Mouse (Mus musculus): ENCODE results near the gene Siah1b. TPM values are rescaled to one million over a fixed set of nuclear protein-coding genes. Genes with fewer than 3 reads are reported as not detected.

Siah1b gene
- polyA plus RNA-seq, 1 experiment from 2014 or later, result 19.1 TPM

Other genes with a start within 250 kb of the Siah1b start
- 120 and 123 TPM in 2 replicates for gene Ap1s2, start 167.5 kb downstream of the Siah1b start, polyA plus RNA-seq (2015; fragmentation: Nextera tagmentation; extraction: Ambion mirVana)
- 54.6 and 56.5 TPM in 2 replicates for gene Zrsr2, start 117.8 kb downstream of the Siah1b start, polyA plus RNA-seq (2015; fragmentation: Nextera tagmentation; extraction: Ambion mirVana)
- 0.49 and 0.96 TPM in 2 replicates for gene Car5b, start 48.5 kb downstream of the Siah1b start, polyA plus RNA-seq (2015; fragmentation: Nextera tagmentation; extraction: Ambion mirVana)
- 0.12 and 0.23 TPM in 2 replicates for gene Cltrn, start 12.3 kb upstream of the Siah1b start, polyA plus RNA-seq (2015; fragmentation: Nextera tagmentation; extraction: Ambion mirVana)
- gene Ace2, start 62.8 kb upstream of the Siah1b start, polyA plus RNA-seq (2015; fragmentation: Nextera tagmentation; extraction: Ambion mirVana), result 0.43 and 0.46 TPM in 2 replicates
- 0.46 and 0.62 TPM in 2 replicates for gene Bmx, start 181.7 kb upstream of the Siah1b start, polyA plus RNA-seq (2015; fragmentation: Nextera tagmentation; extraction: Ambion mirVana)
- 3.6 TPM in 2 replicates for gene Pir, start 192.9 kb upstream of the Siah1b start, polyA plus RNA-seq (2015; fragmentation: Nextera tagmentation; extraction: Ambion mirVana)